Mouse (Mus musculus): Measurements from ENCODE around the gene Hnf4a. TPM values are rescaled to one million over a fixed set of nuclear protein-coding genes. Genes with fewer than 3 reads are reported as not detected.

Gene Hnf4a
- polyA plus RNA-seq, 1 experiment: not detected

DNA sequence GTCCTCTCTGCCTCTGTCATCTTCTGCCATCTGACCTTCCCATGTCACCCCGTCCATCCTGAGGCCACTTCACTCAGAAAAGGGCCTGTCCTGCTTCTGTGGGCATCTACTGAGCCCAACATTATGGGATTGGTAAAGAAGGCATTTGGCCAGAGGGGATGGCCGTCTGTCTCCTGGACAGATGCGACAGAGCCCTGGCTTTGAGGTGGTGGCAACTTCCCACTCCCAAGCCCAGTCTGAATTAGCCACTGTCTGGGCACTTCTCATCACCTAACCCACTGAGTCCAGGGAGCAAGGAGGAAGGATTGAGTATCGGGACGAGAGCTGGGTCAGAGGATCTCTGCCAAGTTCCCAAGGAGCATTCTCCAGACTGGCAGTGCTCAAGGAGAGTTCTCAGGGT, 14.6 kb upstream of the Hnf4a start, which contains the start of gene R3hdml:
R3hdml (plus strand) TSS at position 301 of the 400 bp plus-strand sequence.
- Histone ChIP-seq H3K36me3 (ENCODE audit: control insufficient read depth, insufficient read depth) (no peaks in the 10 kb centered on the region), H3K27me3 (ENCODE audit: control insufficient read depth, insufficient read depth, insufficient read length) (peaks cover 45% of the 10 kb centered on the region), H3K79me2 (ENCODE audit: control insufficient read depth, insufficient read depth) (no peaks in the 10 kb centered on the region), H3K79me3 (ENCODE audit: low read depth) (no peaks in the 10 kb centered on the region), H3ac (ENCODE audit: control insufficient read depth, insufficient read length, low read depth) (no peak within 1 kb of the TSS), H3K4me3 (ENCODE audit: insufficient read depth, poor library complexity, severe bottlenecking) (no peak within 1 kb of the TSS)
- TF ChIP-seq MYOG (IDR thresholded peaks at IDR 0.05; ENCODE audit: control insufficient read depth, extremely low read depth, insufficient read length): no peak
- TF ChIP-seq CEBPB (IDR thresholded peaks at IDR 0.05; ENCODE audit: low read depth): no peak
- TF ChIP-seq FOSL1 (IDR thresholded peaks at IDR 0.05; ENCODE audit: insufficient read depth, low read length, poor library complexity, severe bottlenecking): no peak
- no peak for TF ChIP-seq CTCF (IDR thresholded peaks at IDR 0.05; ENCODE audit: control insufficient read depth, insufficient read depth, insufficient read length)
- TF ChIP-seq MYOD1 (IDR thresholded peaks at IDR 0.05; ENCODE audit: control insufficient read depth, insufficient read length, low read depth): no peak
- TF ChIP-seq MAX (IDR thresholded peaks at IDR 0.05): no peak
- TF ChIP-seq USF1 (IDR thresholded peaks at IDR 0.05; ENCODE audit: low read depth): no peak

DNA sequence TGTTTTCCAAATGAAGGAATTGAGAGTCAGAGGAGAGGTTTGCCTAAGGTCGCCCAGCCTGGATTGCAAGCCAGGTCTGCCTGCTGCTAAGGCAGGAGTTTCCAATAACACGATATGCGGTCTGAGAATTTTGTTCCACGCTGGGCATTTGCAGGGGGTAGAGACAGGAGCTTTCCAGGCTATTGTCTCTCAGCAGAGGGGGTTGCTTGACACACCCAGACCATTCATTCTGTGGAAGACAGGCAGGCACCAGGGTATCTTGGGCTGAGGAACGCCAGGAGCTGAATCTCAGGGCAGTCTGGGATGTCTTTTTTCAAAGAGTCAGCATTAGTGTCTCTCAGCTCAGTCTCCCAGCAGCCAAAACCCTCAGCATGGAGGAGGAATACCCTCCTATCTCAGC, 13.6 kb upstream of the Hnf4a start:
- peaks cover 41% of the 10 kb centered on the region for H3K27me3 ChIP-seq (ENCODE audit: control insufficient read depth, insufficient read depth, insufficient read length)
- H3ac ChIP-seq (ENCODE audit: control insufficient read depth, insufficient read length, low read depth): no peak overlapping the region
- no peaks in the 10 kb centered on the region for H3K79me3 ChIP-seq (ENCODE audit: low read depth)
- no peaks in the 10 kb centered on the region for H3K79me2 ChIP-seq (ENCODE audit: control insufficient read depth, insufficient read depth)
- TF ChIP-seq MAX (IDR thresholded peaks at IDR 0.05) (no peak), CTCF (IDR thresholded peaks at IDR 0.05; ENCODE audit: control insufficient read depth, insufficient read depth, insufficient read length) (no peak), USF1 (IDR thresholded peaks at IDR 0.05; ENCODE audit: low read depth) (no peak)
- no peak overlapping the region for H3K4me3 ChIP-seq (ENCODE audit: insufficient read depth, poor library complexity, severe bottlenecking)
- no peaks in the 10 kb centered on the region for H3K36me3 ChIP-seq (ENCODE audit: control insufficient read depth, insufficient read depth)

DNA sequence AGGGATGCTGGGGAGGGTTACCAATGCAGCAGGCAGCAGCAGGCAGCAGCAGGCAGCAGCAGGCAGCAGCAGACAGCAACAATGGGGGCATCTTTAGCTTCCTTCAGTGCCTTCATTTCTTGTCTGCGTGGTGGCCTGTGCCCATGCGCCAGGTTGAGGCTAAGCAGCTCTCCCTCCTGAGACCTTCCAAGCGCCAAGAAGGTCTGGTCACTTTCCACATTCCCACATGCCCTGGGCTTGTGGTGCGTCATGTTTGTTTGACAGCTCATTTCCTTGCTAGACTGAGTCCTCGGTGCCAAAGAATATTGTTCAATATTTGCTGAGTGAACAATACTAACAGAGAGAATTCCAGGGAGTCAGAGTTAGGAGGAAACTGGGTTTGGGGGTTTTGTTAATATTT, 12.6 kb upstream of the Hnf4a start:
- H3ac ChIP-seq (ENCODE audit: control insufficient read depth, insufficient read length, low read depth): no peak overlapping the region
- H3K36me3 ChIP-seq (ENCODE audit: control insufficient read depth, insufficient read depth): no peaks in the 10 kb centered on the region
- peaks cover 41% of the 10 kb centered on the region for H3K27me3 ChIP-seq (ENCODE audit: control insufficient read depth, insufficient read depth, insufficient read length)
- TF ChIP-seq CEBPB (IDR thresholded peaks at IDR 0.05; ENCODE audit: low read depth) (no peak), MAX (IDR thresholded peaks at IDR 0.05) (peak; percentile 27)
- no peaks in the 10 kb centered on the region for H3K79me2 ChIP-seq (ENCODE audit: control insufficient read depth, insufficient read depth)
- H3K79me3 ChIP-seq (ENCODE audit: low read depth): no peaks in the 10 kb centered on the region
- no peak overlapping the region for H3K4me3 ChIP-seq (ENCODE audit: insufficient read depth, poor library complexity, severe bottlenecking)

DNA sequence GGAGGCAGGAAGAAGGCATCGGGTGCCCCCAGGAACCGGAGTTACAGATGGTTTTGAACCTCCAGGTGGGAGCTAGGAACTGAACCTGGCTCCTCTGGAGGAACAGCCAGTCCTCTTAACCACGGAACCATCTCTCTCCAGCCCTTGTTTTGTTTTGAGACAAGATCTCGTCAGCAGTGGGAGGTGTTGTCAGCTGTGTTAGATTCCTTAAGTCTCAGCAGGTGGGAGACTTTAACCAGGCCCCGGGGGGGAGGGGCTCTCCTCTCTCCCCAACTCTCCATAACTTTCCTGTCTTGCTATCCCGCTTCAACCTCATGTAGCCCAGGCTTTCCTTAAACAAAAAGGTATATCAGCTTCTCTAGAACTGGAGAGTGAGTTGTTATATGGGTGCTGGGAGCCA, 12.2 kb upstream of the Hnf4a start:
- no peak for TF ChIP-seq CEBPB (IDR thresholded peaks at IDR 0.05; ENCODE audit: low read depth)
- TF ChIP-seq MAX (IDR thresholded peaks at IDR 0.05): no peak
- no peak for TF ChIP-seq MYOD1 (IDR thresholded peaks at IDR 0.05; ENCODE audit: control insufficient read depth, insufficient read length, low read depth)
- no peak for TF ChIP-seq FOSL1 (IDR thresholded peaks at IDR 0.05; ENCODE audit: insufficient read depth, low read length, poor library complexity, severe bottlenecking)
- no peak for TF ChIP-seq CTCF (IDR thresholded peaks at IDR 0.05; ENCODE audit: control insufficient read depth, insufficient read depth, insufficient read length)
- TF ChIP-seq MYOG (IDR thresholded peaks at IDR 0.05; ENCODE audit: control insufficient read depth, extremely low read depth, insufficient read length): no peak
- TF ChIP-seq USF1 (IDR thresholded peaks at IDR 0.05; ENCODE audit: low read depth): no peak

DNA sequence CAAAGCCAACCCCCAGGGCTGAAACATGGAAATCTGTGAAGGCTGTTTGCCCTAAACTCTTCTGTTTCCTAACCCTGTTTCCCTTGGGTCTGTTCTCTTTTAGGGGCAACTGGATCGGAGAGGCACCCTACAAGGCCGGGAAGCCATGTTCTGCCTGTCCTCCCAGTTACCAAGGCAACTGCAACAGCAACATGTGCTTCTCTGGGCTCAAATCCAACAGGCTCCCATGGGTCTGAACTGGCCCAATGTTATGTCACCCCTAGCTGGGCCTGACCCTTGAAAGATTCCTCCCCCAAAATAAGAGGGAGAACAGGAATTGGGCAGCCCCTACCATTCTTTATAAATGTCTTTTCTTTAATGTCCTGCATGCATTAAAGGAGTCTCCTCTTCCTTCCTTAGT, 4.4 kb upstream of the Hnf4a start:
- H3K79me3 ChIP-seq (ENCODE audit: low read depth): no peaks in the 10 kb centered on the region
- H3K4me3 ChIP-seq (ENCODE audit: insufficient read depth, poor library complexity, severe bottlenecking): no peak overlapping the region
- H3K36me3 ChIP-seq (ENCODE audit: control insufficient read depth, insufficient read depth): no peaks in the 10 kb centered on the region
- H3ac ChIP-seq (ENCODE audit: control insufficient read depth, insufficient read length, low read depth): no peak overlapping the region
- no peak for TF ChIP-seq FOSL1 (IDR thresholded peaks at IDR 0.05; ENCODE audit: insufficient read depth, low read length, poor library complexity, severe bottlenecking)
- TF ChIP-seq USF1 (IDR thresholded peaks at IDR 0.05; ENCODE audit: low read depth): no peak
- TF ChIP-seq MYOD1 (IDR thresholded peaks at IDR 0.05; ENCODE audit: control insufficient read depth, insufficient read length, low read depth): no peak
- no peak for TF ChIP-seq CEBPB (IDR thresholded peaks at IDR 0.05; ENCODE audit: low read depth)
- no peak for TF ChIP-seq MYOG (IDR thresholded peaks at IDR 0.05; ENCODE audit: control insufficient read depth, extremely low read depth, insufficient read length)
- no peak for TF ChIP-seq CTCF (IDR thresholded peaks at IDR 0.05; ENCODE audit: control insufficient read depth, insufficient read depth, insufficient read length)
- TF ChIP-seq MAX (IDR thresholded peaks at IDR 0.05): no peak
- H3K79me2 ChIP-seq (ENCODE audit: control insufficient read depth, insufficient read depth): no peaks in the 10 kb centered on the region
- H3K27me3 ChIP-seq (ENCODE audit: control insufficient read depth, insufficient read depth, insufficient read length): peaks cover 56% of the 10 kb centered on the region

More for the DNA sequence above, 12.2 kb upstream of the Hnf4a start:
- Histone ChIP-seq H3K27me3 (ENCODE audit: control insufficient read depth, insufficient read depth, insufficient read length) (peaks cover 42% of the 10 kb centered on the region), H3K4me3 (ENCODE audit: insufficient read depth, poor library complexity, severe bottlenecking) (no peak overlapping the region), H3K36me3 (ENCODE audit: control insufficient read depth, insufficient read depth) (no peaks in the 10 kb centered on the region), H3K79me2 (ENCODE audit: control insufficient read depth, insufficient read depth) (no peaks in the 10 kb centered on the region), H3K79me3 (ENCODE audit: low read depth) (no peaks in the 10 kb centered on the region), H3ac (ENCODE audit: control insufficient read depth, insufficient read length, low read depth) (no peak overlapping the region)

DNA sequence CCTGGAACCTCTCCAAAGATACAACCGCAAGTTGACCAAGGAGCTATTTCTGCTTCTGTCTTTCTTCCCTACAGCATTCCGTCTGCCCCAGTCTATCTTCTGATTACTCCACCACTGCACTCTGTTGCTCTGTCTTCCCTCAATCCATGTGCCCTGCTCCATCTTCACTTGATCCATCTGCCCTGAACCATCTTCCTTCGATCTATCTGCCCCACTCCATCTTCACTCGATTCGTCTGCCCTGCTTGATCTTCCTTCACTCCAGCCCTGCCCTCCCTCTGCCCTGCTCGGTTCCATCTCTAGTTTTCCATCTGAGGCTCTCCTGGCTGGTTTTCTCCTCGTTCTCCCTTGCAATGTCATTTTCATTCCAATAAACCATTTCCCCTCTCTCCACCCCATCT, 3.4 kb upstream of the Hnf4a start:
- H3K79me2 ChIP-seq (ENCODE audit: control insufficient read depth, insufficient read depth): no peaks in the 10 kb centered on the region
- no peak overlapping the region for H3ac ChIP-seq (ENCODE audit: control insufficient read depth, insufficient read length, low read depth)
- no peak overlapping the region for H3K4me3 ChIP-seq (ENCODE audit: insufficient read depth, poor library complexity, severe bottlenecking)
- H3K36me3 ChIP-seq (ENCODE audit: control insufficient read depth, insufficient read depth): no peaks in the 10 kb centered on the region
- TF ChIP-seq MYOD1 (IDR thresholded peaks at IDR 0.05; ENCODE audit: control insufficient read depth, insufficient read length, low read depth) (no peak), MAX (IDR thresholded peaks at IDR 0.05) (no peak), CEBPB (IDR thresholded peaks at IDR 0.05; ENCODE audit: low read depth) (no peak), CTCF (IDR thresholded peaks at IDR 0.05; ENCODE audit: control insufficient read depth, insufficient read depth, insufficient read length) (no peak), MYOG (IDR thresholded peaks at IDR 0.05; ENCODE audit: control insufficient read depth, extremely low read depth, insufficient read length) (no peak), FOSL1 (IDR thresholded peaks at IDR 0.05; ENCODE audit: insufficient read depth, low read length, poor library complexity, severe bottlenecking) (no peak), USF1 (IDR thresholded peaks at IDR 0.05; ENCODE audit: low read depth) (no peak)
- H3K79me3 ChIP-seq (ENCODE audit: low read depth): no peaks in the 10 kb centered on the region
- H3K27me3 ChIP-seq (ENCODE audit: control insufficient read depth, insufficient read depth, insufficient read length): peaks cover 60% of the 10 kb centered on the region

Data from C2C12 (cell line).